Mouse (Mus musculus) thymus, adult 18-20 months (tissue): Measurements from ENCODE around the gene Fpgs.

Experiments
- DNase-seq, 2 experiments: peaks; one replicate each; pipeline ENCODE4 v3.0.0; 2022; ENCODE audit warnings: mixed read lengths in 2 of 2

Gene Fpgs

DNA sequence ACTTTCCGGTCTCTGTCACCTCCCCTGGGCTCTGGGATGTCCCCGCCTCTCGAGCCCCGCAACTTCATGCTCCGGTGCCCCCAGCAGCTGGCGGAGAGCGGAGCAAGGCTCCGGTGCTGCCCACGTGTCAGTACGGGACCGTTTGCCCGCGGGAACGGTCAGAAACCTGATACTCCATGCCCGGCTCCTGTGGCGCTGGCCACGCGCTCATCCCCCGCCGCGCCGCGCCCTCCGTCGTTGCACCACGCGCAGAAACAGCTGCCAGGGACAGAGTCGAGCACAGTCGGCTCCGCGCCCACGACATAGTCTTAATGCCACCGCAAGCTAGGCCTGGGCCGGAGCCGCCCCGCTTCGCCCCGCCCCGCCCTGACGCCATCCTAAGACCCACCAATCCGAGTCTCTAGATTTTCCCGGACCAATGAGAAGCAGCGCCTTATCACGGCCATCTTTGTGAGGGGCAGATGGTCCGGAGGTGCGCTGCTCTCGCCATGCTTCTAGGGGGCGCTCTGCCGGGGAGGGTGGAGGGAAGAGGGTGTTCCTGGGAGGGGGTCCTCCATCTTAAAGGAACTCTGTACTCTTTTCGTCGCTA, 10.0 kb downstream of the Fpgs start:
- DNase-seq = peak; percentile 91 to 95

GRCm38 (mm10) chr2:32693282-32693681, 10.7 kb downstream of the Fpgs start:
- no peak for DNase-seq

DNA sequence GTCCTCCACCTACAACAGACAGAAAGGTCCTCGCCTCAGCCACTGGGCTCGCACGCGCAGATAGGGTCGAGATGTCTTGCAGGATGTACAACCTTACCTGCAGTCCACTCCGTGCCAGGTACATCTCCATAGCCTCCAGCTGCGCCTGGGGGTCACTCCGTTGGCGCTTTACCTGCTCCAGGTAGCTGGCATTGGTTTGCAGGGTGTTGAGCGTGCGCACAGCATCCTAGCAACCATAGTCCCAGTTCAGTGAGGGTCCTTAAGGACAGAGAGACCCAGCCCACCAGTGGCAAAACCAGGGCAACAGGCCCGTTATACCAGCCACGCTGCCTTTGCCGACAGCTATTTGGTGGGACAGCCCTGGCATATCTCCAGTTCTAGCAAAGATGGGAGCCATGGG, 11.4 kb downstream of the Fpgs start:
- no peak for DNase-seq

DNA sequence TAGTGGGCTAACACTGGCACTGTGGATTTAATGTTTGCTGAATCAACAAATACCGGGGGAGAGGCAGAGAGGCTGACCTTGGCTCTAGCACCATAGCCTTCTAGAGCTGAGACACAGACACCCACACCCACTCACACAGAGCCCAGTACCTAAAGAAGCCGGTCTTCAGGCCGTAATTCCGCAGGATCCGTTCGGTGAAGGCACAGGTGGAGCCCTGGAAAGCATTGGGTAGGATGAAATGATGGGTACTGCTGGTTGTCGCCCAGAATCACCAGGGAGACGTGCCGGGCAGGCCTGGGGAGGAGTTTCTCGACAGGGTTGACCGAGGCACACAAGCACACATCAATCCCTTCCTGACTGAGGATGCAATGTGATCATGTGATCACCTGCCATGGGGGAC, 12.9 kb downstream of the Fpgs start:
- no peak for DNase-seq

DNA sequence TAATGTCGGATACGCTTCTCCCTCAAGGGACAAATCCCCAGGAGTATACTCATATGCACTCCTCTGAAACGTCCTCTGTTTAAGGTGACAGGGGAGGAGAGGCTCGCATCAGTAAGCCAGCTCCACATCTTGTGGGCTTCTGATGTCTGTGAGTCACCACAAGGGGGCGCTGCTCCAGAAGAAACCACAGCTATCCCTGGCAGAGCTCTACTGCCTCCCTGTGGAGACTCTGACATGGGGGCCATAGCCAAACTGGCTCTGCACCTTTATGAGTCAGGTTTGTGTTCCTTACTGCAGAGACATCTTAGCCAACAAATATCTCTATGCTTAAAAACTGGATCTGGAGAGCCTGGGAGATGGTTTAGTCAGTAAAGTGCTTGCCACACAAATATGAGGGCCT, 14.5 kb downstream of the Fpgs start:
- peak; percentile 72 for DNase-seq

- no peak for DNase-seq
Observed at GRCm38 (mm10) chr2:32687562-32687961, 16.4 kb downstream of the Fpgs start.

DNA sequence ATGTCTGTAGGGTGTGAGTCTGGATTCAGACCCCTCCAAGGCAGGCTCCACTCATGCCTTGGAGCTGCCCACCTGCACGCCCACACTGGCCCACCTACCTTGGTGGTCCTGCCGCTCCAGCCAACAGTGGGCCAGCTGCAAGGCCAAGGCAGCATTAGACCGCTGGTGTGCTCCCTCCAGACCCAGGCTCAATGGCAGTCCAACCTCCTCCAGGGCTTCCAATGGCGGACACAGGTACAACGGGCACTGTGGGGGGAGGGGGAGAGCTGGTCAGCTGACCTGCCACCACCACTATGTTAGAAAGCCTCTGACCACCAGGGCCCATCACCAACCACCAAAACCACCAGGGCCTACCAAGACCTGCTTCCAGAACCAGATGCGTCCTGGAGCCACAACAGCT, 17.3 kb downstream of the Fpgs start:
- DNase-seq = no peak

DNA sequence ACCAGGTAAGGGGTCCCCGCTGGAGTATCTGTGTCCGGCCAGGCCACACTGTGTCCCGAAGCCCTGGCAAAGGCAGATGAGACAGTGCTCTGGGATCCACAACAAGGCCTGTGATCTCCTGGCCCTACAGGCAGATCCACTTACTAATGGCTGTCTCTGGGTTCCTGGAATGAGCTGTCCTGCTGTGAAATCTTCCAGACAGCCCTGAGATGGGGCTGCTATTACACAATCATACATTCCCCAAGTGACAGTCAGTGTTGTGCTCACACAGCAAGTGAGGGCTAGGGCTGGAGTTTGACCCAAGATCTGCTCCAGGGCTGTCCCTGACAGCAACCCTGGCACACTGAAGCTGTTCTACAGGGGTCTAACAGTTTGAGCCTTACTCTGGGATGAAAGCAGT, 18.1 kb downstream of the Fpgs start:
- no peak for DNase-seq

GRCm38 (mm10) chr2:32684681-32685428, 19.1 kb downstream of the Fpgs start:
- DNase-seq = no peak

DNA sequence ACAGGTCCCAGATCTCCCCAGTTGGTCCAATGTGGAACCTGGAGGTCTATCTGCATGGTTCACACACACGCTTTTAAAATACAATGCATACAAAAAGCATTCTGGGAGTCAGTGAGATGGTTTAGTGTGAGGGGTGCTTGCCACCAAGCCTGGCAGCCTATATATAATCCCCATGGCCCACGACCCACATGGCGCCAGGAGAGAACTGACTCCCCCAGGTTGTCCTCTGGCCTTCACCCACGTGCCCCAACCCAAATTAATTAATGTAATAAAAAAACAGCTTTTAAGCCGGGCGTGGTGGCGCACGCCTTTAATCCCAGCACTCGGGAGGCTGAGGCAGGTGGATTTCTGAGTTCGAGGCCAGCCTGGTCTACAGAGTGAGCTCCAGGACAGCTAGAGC, 20.2 kb downstream of the Fpgs start:
- DNase-seq = no peak

DNA sequence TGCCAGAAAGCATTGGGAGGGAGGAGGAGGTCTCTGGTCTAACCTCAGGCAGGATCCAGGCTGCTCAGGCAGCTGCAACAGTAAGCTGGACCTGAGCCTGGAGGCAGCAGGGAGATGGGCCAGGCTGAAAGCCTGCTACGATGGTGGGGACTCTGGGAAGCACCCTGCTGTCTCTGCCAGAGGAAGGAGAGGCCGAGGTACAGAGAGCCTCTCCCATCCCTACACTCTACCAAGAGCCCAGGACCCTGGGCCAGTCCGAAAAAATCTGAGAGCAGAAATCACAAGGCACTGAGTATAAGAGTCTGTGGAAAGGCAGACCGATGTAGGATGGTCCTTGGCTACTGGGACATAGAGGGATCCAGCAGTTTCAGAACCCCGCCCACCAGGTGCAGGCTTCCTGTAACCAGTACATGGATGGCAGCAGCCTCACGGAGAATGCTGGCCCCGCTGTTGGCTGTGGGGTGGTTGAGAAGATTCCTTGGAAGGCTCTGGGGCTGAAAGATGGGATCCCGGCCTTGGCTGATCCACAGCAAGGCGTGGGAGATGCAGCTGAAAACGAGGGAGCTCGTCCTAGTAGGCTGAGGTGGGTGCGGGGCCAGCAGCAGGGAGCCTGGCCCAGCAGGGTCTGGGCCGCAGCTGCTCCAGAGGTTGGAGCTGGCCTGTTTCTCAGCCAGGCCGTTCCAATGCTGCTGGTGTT, 21.1 kb downstream of the Fpgs start:
- DNase-seq = no peak

GRCm38 (mm10) chr2:32681754-32682153, 22.2 kb downstream of the Fpgs start:
- no peak for DNase-seq

GRCm38 (mm10) chr2:32680961-32681650, 22.8 kb downstream of the Fpgs start:
- DNase-seq = no peak

DNA sequence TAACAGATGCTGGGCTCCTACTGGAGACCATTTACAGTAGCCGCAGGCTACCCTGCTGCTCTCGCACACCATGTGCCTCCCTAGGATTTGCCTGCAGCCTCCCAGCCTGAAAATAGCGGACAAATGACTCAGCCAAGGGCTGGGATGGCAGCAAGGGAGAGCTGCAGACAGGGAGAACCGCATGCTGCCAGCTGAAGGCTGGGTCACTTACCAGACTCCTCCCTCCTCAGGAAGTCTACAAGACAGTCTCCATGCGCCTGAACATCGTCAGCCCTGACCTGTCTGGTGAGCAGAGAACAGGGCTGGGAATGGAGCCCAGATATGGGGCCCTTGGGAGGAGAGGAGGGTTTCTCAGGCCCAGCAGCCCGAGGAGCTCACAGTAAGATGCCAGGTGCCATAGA, 23.9 kb downstream of the Fpgs start:
- no peak for DNase-seq

- DNase-seq = no peak
Observed at GRCm38 (mm10) chr2:32677683-32678082, 26.3 kb downstream of the Fpgs start.

DNA sequence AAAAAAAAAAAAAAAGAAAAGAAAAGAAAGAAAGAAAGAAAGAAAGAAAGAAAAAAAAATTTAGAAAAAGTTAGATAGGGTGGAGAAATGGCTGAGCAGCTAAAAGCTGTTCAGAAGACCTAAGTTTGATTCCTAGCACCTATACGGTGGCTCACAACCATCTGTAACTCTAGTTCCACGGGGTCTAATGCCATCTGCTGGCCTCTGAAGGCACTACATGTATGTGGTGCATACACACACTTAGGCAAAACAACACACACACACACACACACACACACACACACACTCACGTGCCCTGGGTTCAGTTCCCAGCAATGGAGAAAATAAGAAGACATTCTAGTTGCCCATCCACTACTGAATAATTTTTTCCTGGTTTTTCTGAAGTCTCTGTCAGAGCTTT, 27.1 kb downstream of the Fpgs start:
- no peak for DNase-seq

GRCm38 (mm10) chr2:32673176-32673917, 30.6 kb downstream of the Fpgs start:
- DNase-seq = no peak

- no peak for DNase-seq
Observed at GRCm38 (mm10) chr2:32671907-32672595, 31.9 kb downstream of the Fpgs start.

DNA sequence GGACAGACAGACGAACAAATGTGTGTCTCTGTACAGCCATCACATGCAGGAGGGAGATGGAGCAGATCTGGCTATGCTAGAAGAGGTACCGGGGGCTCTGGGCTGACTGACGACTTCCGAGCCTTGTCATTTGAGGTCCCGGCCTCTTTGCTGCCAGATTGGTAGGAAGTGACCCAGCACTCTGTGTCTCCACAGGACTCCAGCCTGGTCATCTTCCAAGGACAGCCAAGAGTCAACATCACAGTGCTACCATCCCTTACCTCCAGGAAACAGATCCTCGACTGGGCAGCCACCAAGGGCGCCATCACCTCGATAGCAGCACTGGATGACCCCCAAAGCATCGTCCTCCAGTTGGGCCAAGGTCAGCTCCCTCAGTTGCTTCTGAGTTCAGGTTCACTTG, 32.8 kb downstream of the Fpgs start:
- no peak for DNase-seq

GRCm38 (mm10) chr2:32669876-32670275, 34.1 kb downstream of the Fpgs start:
- no peak for DNase-seq

- DNase-seq = no peak
Observed at GRCm38 (mm10) chr2:32668176-32668575, 35.8 kb downstream of the Fpgs start.

GRCm38 (mm10) chr2:32667775-32668174, 36.2 kb downstream of the Fpgs start:
- no peak for DNase-seq
